Mouse (Mus musculus): Measurements from ENCODE around the gene Gm4952. TPM values are rescaled to one million over a fixed set of nuclear protein-coding genes. Genes with fewer than 3 reads are reported as not detected.

The Gm4952 gene
- polyA plus RNA-seq, 1 experiment from 2014 or later: 0.09 TPM

Other genes with a start within 250 kb of the Gm4952 start
- gene Olfr1440, start 212.7 kb upstream of the Gm4952 start, polyA plus RNA-seq (2015; fragmentation: Nextera tagmentation; extraction: Ambion mirVana): not detected in 2 replicates
- gene Olfr1441, start 182.5 kb upstream of the Gm4952 start, polyA plus RNA-seq (2015; fragmentation: Nextera tagmentation; extraction: Ambion mirVana): not detected in 2 replicates
- not detected in 2 replicates for gene Pfpl, start 172.1 kb upstream of the Gm4952 start, polyA plus RNA-seq (2015; fragmentation: Nextera tagmentation; extraction: Ambion mirVana)
- gene Mpeg1, start 139.2 kb upstream of the Gm4952 start, polyA plus RNA-seq (2015; fragmentation: Nextera tagmentation; extraction: Ambion mirVana): 0.79 and 0.88 TPM in 2 replicates
- gene Dtx4, start 98.5 kb upstream of the Gm4952 start, polyA plus RNA-seq (2015; fragmentation: Nextera tagmentation; extraction: Ambion mirVana): 16.0 and 16.5 TPM in 2 replicates
- gene Fam111a, start 54.2 kb upstream of the Gm4952 start, polyA plus RNA-seq (2015; fragmentation: Nextera tagmentation; extraction: Ambion mirVana): 31.1 and 33.6 TPM in 2 replicates
- gene Glyat, start 33.3 kb downstream of the Gm4952 start, polyA plus RNA-seq (2015; fragmentation: Nextera tagmentation; extraction: Ambion mirVana): not detected in 2 replicates
- not detected in 2 replicates for gene Olfr1442, start 70.5 kb downstream of the Gm4952 start, polyA plus RNA-seq (2015; fragmentation: Nextera tagmentation; extraction: Ambion mirVana)
- not detected in 2 replicates for gene Olfr1443, start 78.1 kb downstream of the Gm4952 start, polyA plus RNA-seq (2015; fragmentation: Nextera tagmentation; extraction: Ambion mirVana)
- not detected in 2 replicates for gene Keg1, start 95.8 kb downstream of the Gm4952 start, polyA plus RNA-seq (2015; fragmentation: Nextera tagmentation; extraction: Ambion mirVana)
- gene Cntf, start 165.7 kb downstream of the Gm4952 start, polyA plus RNA-seq (2015; fragmentation: Nextera tagmentation; extraction: Ambion mirVana): 0.88 and 1.2 TPM in 2 replicates
- 10.9 and 11.5 TPM in 2 replicates for gene Zfp91, start 196.2 kb downstream of the Gm4952 start, polyA plus RNA-seq (2015; fragmentation: Nextera tagmentation; extraction: Ambion mirVana)
- 2.0 and 3.3 TPM in 2 replicates for gene Lpxn, start 196.2 kb downstream of the Gm4952 start, polyA plus RNA-seq (2015; fragmentation: Nextera tagmentation; extraction: Ambion mirVana)
- gene Gm5244, start 246.7 kb downstream of the Gm4952 start, polyA plus RNA-seq (2015; fragmentation: Nextera tagmentation; extraction: Ambion mirVana): not detected in 2 replicates